Mouse (Mus musculus) forebrain, embryonic 11.5 days (tissue): Measurements from ENCODE around the gene Calcb. TPM values are rescaled to one million over a fixed set of nuclear protein-coding genes. Genes with fewer than 3 reads are reported as not detected.

Source experiments
- ATAC-seq: fragments of 200-750 bp; cut with Nextera tagmentation; replicated peaks from 2 replicates; pipeline ENCODE4 v1.8.0; 2017; ENCODE audit warnings: moderate TSS enrichment; ENCODE audit not compliant: low FRiP score
- DNase-seq: peaks from one replicate; pipeline ENCODE4 v3.0.0-alpha.2; 2017; ENCODE audit warnings: low spot score
- H3K27ac ChIP-seq: fragments of 300-500 bp; sonication (generic); 2 replicates; pipeline ENCODE4 v1.5.1; 2014; ENCODE audit warnings: low read depth, low read length
- H3K27me3 ChIP-seq: fragments of 300-500 bp; sonication (generic); 2 replicates; pipeline ENCODE4 v1.6.1; 2014; ENCODE audit warnings: mild to moderate bottlenecking, low read length, mixed read lengths; ENCODE audit not compliant: control insufficient read depth, insufficient read depth
- H3K36me3 ChIP-seq: fragments of 300-500 bp; sonication (generic); 2 replicates; pipeline ENCODE4 v1.6.1; 2014; ENCODE audit warnings: mild to moderate bottlenecking, low read length, moderate library complexity, mixed read lengths; ENCODE audit not compliant: control insufficient read depth, insufficient read depth
- H3K4me1 ChIP-seq: fragments of 300-500 bp; sonication (generic); replicated peaks from 2 replicates; pipeline ENCODE4 v1.6.1; 2014; ENCODE audit warnings: low read length, mixed read lengths; ENCODE audit not compliant: control insufficient read depth, insufficient read depth
- H3K4me2 ChIP-seq: fragments of 300-500 bp; sonication (generic); 2 replicates; pipeline ENCODE4 v1.6.1; 2014; ENCODE audit warnings: low read depth, mild to moderate bottlenecking, low read length, moderate library complexity, mixed read lengths; ENCODE audit not compliant: severe bottlenecking
- H3K4me3 ChIP-seq: fragments of 300-500 bp; sonication (generic); 2 replicates; pipeline ENCODE4 v1.5.1; 2014; ENCODE audit warnings: low read depth, low read length
- H3K9ac ChIP-seq: fragments of 300-500 bp; sonication (generic); 2 replicates; pipeline ENCODE4 v1.6.1; 2014; ENCODE audit warnings: low read length
- H3K9me3 ChIP-seq: fragments of 300-500 bp; sonication (generic); 2 replicates; pipeline ENCODE4 v1.6.1; 2016; ENCODE audit warnings: low read length, mixed read lengths; ENCODE audit not compliant: control insufficient read depth
- WGBS: fragments of 180-500 bp; shearing (Covaris S2); extraction: QIAGEN DNeasy Blood & Tissue Kit; methylation state at CpG from one replicate; pipeline ENCODE4 v1.1.7; 2014; 5-methylcytosine and 5-hydroxymethylcytosine counted together
- polyA plus RNA-seq: library from polyadenylated mRNA; unstranded; fragments of >200 nt; fragmentation: Nextera tagmentation; extraction: Ambion mirVana; gene quantifications from 2 replicates; pipeline ENCODE4 v1.2.1, GENCODE M21; 2014

Gene Calcb
- polyA plus RNA-seq, 1 experiment from 2014 or later, result not detected

GRCm38 (mm10) chr7:114765273-114765672 is 46.8 kb downstream of the Calcb start:
- H3K36me3 ChIP-seq, result no peaks in the 10 kb centered on the region
- no peaks in the 10 kb centered on the region for H3K9me3 ChIP-seq
- no peak overlapping the region for H3K4me2 ChIP-seq
- ATAC-seq, result no peak
- H3K27ac ChIP-seq, result no peak overlapping the region
- no peak overlapping the region for H3K9ac ChIP-seq
- no peak overlapping the region for H3K4me3 ChIP-seq
- no peaks in the 10 kb centered on the region for H3K27me3 ChIP-seq
- WGBS, result 94% methylated on average over 3 of the region's 3 CpGs
- no peaks in the 10 kb centered on the region for H3K4me1 ChIP-seq
- no peak for DNase-seq

DNA sequence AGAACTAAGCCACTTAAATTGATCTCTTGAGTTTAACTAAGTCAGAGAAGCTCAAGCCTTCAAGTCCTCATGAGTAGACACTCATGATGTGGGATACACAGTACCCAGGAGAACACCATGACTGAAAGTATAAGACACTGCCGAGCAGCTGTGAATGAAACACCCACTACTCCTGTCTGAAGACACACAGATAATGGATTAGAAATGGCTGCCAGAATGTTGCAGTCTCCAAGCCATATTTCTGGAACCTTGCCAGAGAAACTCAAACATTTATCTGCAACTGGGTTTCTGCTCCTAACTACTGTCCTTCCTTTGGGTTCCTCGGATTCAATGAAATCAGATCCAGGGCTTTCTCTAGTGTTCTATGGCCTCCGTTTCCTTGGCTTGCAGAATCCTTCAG is 48.1 kb downstream of the Calcb start:
- 90% methylated on average over 3 of the region's 3 CpGs for WGBS
- Histone ChIP-seq H3K9ac (no peak overlapping the region), H3K36me3 (no peaks in the 10 kb centered on the region), H3K4me1 (no peaks in the 10 kb centered on the region), H3K27ac (no peak overlapping the region), H3K27me3 (no peaks in the 10 kb centered on the region), H3K9me3 (no peaks in the 10 kb centered on the region), H3K4me3 (no peak overlapping the region), H3K4me2 (no peak overlapping the region)
- DNase-seq (no peak), ATAC-seq (no peak)

DNA sequence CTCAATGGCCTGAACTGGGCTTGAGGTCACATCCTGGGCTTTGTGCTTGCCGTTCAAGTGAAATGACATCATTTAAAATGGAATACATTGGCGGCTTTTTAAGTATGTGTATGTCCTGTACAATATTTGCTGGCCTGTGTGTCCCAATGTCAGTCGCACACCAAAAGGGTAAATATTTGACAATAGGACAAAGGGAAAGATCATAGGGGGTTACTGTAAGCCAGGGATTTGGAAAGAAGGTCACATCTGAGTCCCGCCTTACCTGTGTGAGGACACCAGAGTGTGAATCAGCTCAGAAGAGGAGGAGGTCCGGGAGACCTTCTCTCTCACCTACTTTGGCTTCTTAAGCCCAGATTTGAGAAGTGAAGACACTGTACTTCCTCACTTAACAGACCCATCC is 50.1 kb downstream of the Calcb start:
- WGBS, result 89% methylated on average over 5 of the region's 5 CpGs
- DNase-seq, result no peak

DNA sequence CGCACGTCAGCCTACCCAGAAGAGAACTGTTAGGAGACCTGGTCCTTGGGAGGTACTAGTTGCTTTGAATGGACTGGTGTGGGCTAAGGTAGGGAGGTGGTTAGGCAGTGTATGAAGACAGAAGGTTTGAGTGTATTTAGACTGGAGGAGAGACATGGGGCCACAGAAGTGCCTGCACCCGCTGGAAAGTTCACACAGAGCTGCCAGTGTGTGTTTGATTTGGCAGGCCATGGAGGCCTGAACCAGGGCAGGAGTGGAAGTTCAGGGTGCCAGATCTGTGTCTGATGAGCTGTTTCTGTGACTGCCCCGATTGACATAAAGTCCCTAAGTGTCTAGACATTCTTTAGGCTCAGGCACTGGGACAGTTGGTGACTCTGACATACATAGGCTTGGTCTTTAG is 50.6 kb downstream of the Calcb start:
- no peak for DNase-seq

More for the DNA sequence above, 50.1 kb downstream of the Calcb start:
- no peaks in the 10 kb centered on the region for H3K9me3 ChIP-seq
- H3K4me3 ChIP-seq, result no peak overlapping the region
- no peak for ATAC-seq
- H3K4me1 ChIP-seq, result no peaks in the 10 kb centered on the region
- H3K9ac ChIP-seq, result no peak overlapping the region
- H3K36me3 ChIP-seq, result no peaks in the 10 kb centered on the region
- H3K4me2 ChIP-seq, result no peak overlapping the region
- no peaks in the 10 kb centered on the region for H3K27me3 ChIP-seq
- H3K27ac ChIP-seq, result no peak overlapping the region

GRCm38 (mm10) chr7:114770586-114770985 is 52.1 kb downstream of the Calcb start:
- ATAC-seq (no peak), DNase-seq (no peak)
- WGBS, result 92% methylated on average over 3 of the region's 3 CpGs
- Histone ChIP-seq H3K9me3 (no peaks in the 10 kb centered on the region), H3K9ac (no peak overlapping the region), H3K36me3 (no peaks in the 10 kb centered on the region), H3K27me3 (no peaks in the 10 kb centered on the region), H3K4me1 (no peaks in the 10 kb centered on the region), H3K4me3 (no peak overlapping the region), H3K27ac (no peak overlapping the region), H3K4me2 (no peak overlapping the region)

More for the DNA sequence above, 50.6 kb downstream of the Calcb start:
- no peaks in the 10 kb centered on the region for H3K36me3 ChIP-seq
- H3K4me2 ChIP-seq, result no peak overlapping the region
- ATAC-seq, result no peak
- no peak overlapping the region for H3K27ac ChIP-seq
- no peak overlapping the region for H3K4me3 ChIP-seq
- H3K27me3 ChIP-seq, result no peaks in the 10 kb centered on the region
- no peaks in the 10 kb centered on the region for H3K9me3 ChIP-seq
- no peak overlapping the region for H3K9ac ChIP-seq
- H3K4me1 ChIP-seq, result no peaks in the 10 kb centered on the region
- 84% methylated on average over 4 of the region's 4 CpGs for WGBS

DNA sequence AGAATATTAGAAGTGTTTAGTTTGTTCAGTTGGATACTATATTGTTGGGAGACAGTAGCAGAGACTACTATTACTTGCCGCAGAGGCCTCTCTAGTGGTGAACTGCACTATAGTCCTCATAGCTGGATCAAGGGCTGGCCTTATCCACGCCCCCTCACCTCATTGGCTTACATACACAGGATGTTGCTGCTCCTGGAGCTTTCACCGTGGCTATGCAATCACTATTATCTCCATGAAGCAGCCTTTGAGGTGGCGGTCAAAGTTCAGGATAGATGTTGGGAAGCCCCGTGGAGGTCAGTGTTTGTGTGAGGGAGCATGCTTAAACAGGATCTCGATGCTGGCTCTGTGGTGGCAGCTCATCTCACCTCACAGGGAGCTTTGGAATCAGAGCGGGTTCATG is 53.4 kb downstream of the Calcb start:
- DNase-seq, result no peak
- H3K27me3 ChIP-seq, result no peaks in the 10 kb centered on the region
- 84% methylated on average over 7 of the region's 7 CpGs for WGBS
- no peak for ATAC-seq
- H3K4me2 ChIP-seq, result no peak overlapping the region
- no peak overlapping the region for H3K4me3 ChIP-seq
- no peak overlapping the region for H3K9ac ChIP-seq
- no peaks in the 10 kb centered on the region for H3K9me3 ChIP-seq
- H3K36me3 ChIP-seq, result no peaks in the 10 kb centered on the region
- H3K4me1 ChIP-seq, result no peaks in the 10 kb centered on the region
- no peak overlapping the region for H3K27ac ChIP-seq

Other genes with a start within 250 kb of the Calcb start
- gene Cyp2r1, start 155.7 kb upstream of the Calcb start, polyA plus RNA-seq, result 1.1 and 1.8 TPM in 2 replicates
- gene Calca, start 82.3 kb upstream of the Calcb start, polyA plus RNA-seq, result 7.7 and 9.3 TPM in 2 replicates
- 0.89 and 1.1 TPM in 2 replicates for gene Insc, start 25.1 kb downstream of the Calcb start, polyA plus RNA-seq